17 mouse cellular contexts compared by ENCODE assay signal in the genomic region with DNA sequence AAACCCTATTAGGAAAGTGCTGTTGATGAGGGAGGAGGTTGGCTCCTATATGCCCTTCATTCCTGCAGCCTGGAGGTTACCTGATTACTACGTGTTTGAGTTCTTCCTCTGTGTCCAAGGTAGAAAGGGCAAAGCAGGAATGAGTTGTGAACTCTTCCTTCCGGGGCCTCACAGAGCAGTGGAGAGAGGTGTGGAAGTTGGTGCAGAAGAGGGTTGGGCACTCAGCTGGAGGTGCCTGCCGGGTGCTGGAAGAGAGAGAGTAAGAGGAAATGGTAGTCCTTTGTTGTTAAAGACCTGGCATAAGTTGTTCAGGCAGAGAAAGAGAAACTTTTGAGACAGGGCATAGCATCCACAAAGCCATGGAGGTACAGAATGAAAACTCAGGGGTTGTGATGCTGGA. TPM values are rescaled to one million over a fixed set of nuclear protein-coding genes. Genes with fewer than 3 reads are reported as not detected.
DNase-seq lines count a peak whose midpoint lies in the region; ATAC-seq and TF ChIP-seq lines count a peak whose summit lies in the region.
"Had no signal": no experiment of that assay in that cellular context is flagged by ENCODE, and none has a peak within 500 bp of the region (broad histone marks: within the 10 kb centered on the region; RNA-seq: fewer than 3 reads in every experiment).

No protein-coding gene starts in this region.

- H3K9ac ChIP-seq in hindbrain, embryonic 13.5 days, result no peak overlapping the region; the same call in 1 of the 2 replicates
- no peak overlapping the region for H3K9ac ChIP-seq in hindbrain, embryonic 11.5 days (ENCODE audit: low read depth, low read length)
- no peak overlapping the region for H3K9ac ChIP-seq in lung, embryonic 15.5 days
- H3K9ac ChIP-seq in intestine, postnatal 0 days (ENCODE audit: low read depth, low read length), result no peak overlapping the region
- no peak overlapping the region for H3K9ac ChIP-seq in stomach, postnatal 0 days (ENCODE audit: low read length)
- H3K9ac ChIP-seq: embryonic facial prominence, embryonic 13.5 days; liver, embryonic 13.5 days had no signal

- H3K27me3 ChIP-seq in hindbrain, embryonic 13.5 days, result peaks cover 1% of the 10 kb centered on the region; the same call in 1 of the 2 replicates
- no peaks in the 10 kb centered on the region for H3K27me3 ChIP-seq in hindbrain, embryonic 11.5 days (ENCODE audit: control insufficient read depth, insufficient read depth, low read length)
- H3K27me3 ChIP-seq in lung, embryonic 15.5 days, result no peaks in the 10 kb centered on the region
- no peaks in the 10 kb centered on the region for H3K27me3 ChIP-seq in intestine, postnatal 0 days (replicated peaks; ENCODE audit: control insufficient read depth, insufficient read depth, low read length)
- H3K27me3 ChIP-seq in stomach, postnatal 0 days (ENCODE audit: control insufficient read depth, insufficient read depth, low read length), result no peaks in the 10 kb centered on the region
- H3K27me3 ChIP-seq: embryonic facial prominence, embryonic 13.5 days; liver, embryonic 13.5 days had no signal

- no peak for DNase-seq in hindbrain, embryonic 11.5 days (ENCODE audit: low spot score)
- DNase-seq in lung, postnatal 36 days, result no peak
- DNase-seq in stomach, postnatal 0 days (ENCODE audit: low spot score), result peak; percentile 54
- DNase-seq in right cerebral cortex, postnatal 36 days (ENCODE audit: low spot score in 2 of 2), result no peak
- DNase-seq: adrenal gland, postnatal 10 days; cerebellum, adult 9-10 months; kidney, adult 9 months; liver, embryonic 13.5 days; midbrain, embryonic 14.5 days; thymus, postnatal 25 days had no signal

- ATAC-seq in hindbrain, embryonic 13.5 days (ENCODE audit: low FRiP score), result no peak
- ATAC-seq in hindbrain, embryonic 11.5 days (ENCODE audit: low FRiP score), result no peak
- no peak for ATAC-seq in lung, embryonic 15.5 days (ENCODE audit: borderline replicate concordance, extremely low read depth, low FRiP score, low TSS enrichment)
- ATAC-seq in intestine, postnatal 0 days, result no peak
- peak; percentile 76 for ATAC-seq in stomach, postnatal 0 days (ENCODE audit: low FRiP score, low TSS enrichment)

- H3K4me1 ChIP-seq in hindbrain, embryonic 13.5 days (replicated peaks), result no peaks in the 10 kb centered on the region
- H3K4me1 ChIP-seq in hindbrain, embryonic 11.5 days (replicated peaks; ENCODE audit: control insufficient read depth, insufficient read depth, low read length), result no peaks in the 10 kb centered on the region
- peaks cover 15% of the 10 kb centered on the region for H3K4me1 ChIP-seq in lung, embryonic 15.5 days
- H3K4me1 ChIP-seq in intestine, postnatal 0 days (replicated peaks; ENCODE audit: control insufficient read depth, insufficient read depth, low read length), result no peaks in the 10 kb centered on the region; the same call in 1 of the 2 replicates
- H3K4me1 ChIP-seq in stomach, postnatal 0 days (replicated peaks; ENCODE audit: control insufficient read depth, insufficient read depth), result no peaks in the 10 kb centered on the region
- H3K4me1 ChIP-seq: embryonic facial prominence, embryonic 13.5 days; forebrain, embryonic 10.5 days; liver, embryonic 13.5 days had no signal

- WGBS in hindbrain, embryonic 13.5 days, result 91% methylated on average over 3 of the region's 3 CpGs
- 87% methylated on average over 3 of the region's 3 CpGs for WGBS in hindbrain, embryonic 11.5 days
- 59% methylated on average over 3 of the region's 3 CpGs for WGBS in lung, embryonic 15.5 days
- 46% methylated on average over 3 of the region's 3 CpGs for WGBS in intestine, postnatal 0 days
- WGBS in stomach, postnatal 0 days, result 55% methylated on average over 3 of the region's 3 CpGs

- no peak overlapping the region for H3K4me2 ChIP-seq in hindbrain, embryonic 13.5 days
- no peak overlapping the region for H3K4me2 ChIP-seq in hindbrain, embryonic 11.5 days (replicated peaks; ENCODE audit: low read depth, low read length)
- H3K4me2 ChIP-seq in lung, embryonic 15.5 days, result no peak overlapping the region
- no peak overlapping the region for H3K4me2 ChIP-seq in intestine, postnatal 0 days (replicated peaks; ENCODE audit: low read depth)
- H3K4me2 ChIP-seq in stomach, postnatal 0 days (replicated peaks; ENCODE audit: low read depth), result no peak overlapping the region
- H3K4me2 ChIP-seq: embryonic facial prominence, embryonic 13.5 days; liver, embryonic 13.5 days had no signal

- no peak overlapping the region for H3K4me3 ChIP-seq in hindbrain, embryonic 13.5 days
- no peak overlapping the region for H3K4me3 ChIP-seq in hindbrain, embryonic 11.5 days (ENCODE audit: low read depth, low read length)
- H3K4me3 ChIP-seq in lung, embryonic 15.5 days, result no peak overlapping the region
- H3K4me3 ChIP-seq in intestine, postnatal 0 days (ENCODE audit: low read depth, low read length), result no peak overlapping the region
- H3K4me3 ChIP-seq in stomach, postnatal 0 days (ENCODE audit: low read depth, low read length), result no peak overlapping the region
- H3K4me3 ChIP-seq: embryonic facial prominence, embryonic 13.5 days; forebrain, embryonic 10.5 days; liver, embryonic 13.5 days had no signal

- H3K27ac ChIP-seq in hindbrain, embryonic 13.5 days, result peak overlapping the region; percentile 30; the same call in 1 of the 2 replicates
- no peak overlapping the region for H3K27ac ChIP-seq in hindbrain, embryonic 11.5 days (ENCODE audit: low read depth, low read length)
- peak overlapping the region; percentile 15 for H3K27ac ChIP-seq in lung, embryonic 15.5 days
- H3K27ac ChIP-seq in intestine, postnatal 0 days (ENCODE audit: low read depth, low read length), result peak overlapping the region; percentile 46; the same call in 1 of the 2 replicates
- H3K27ac ChIP-seq in stomach, postnatal 0 days (replicated peaks), result peak overlapping the region; percentile 37
- H3K27ac ChIP-seq: embryonic facial prominence, embryonic 13.5 days; forebrain, embryonic 10.5 days; liver, embryonic 13.5 days had no signal

- TF ChIP-seq EP300 in stomach, postnatal 0 days (optimal IDR thresholded peaks at IDR 0.05), result no peak

- TF ChIP-seq CTCF in intestine, postnatal 0 days (IDR thresholded peaks at IDR 0.05; ENCODE audit: low read depth), result no peak
- TF ChIP-seq CTCF in stomach, postnatal 0 days (IDR thresholded peaks at IDR 0.05; ENCODE audit: low read depth), result no peak

- H3K9me3 ChIP-seq in hindbrain, embryonic 13.5 days, result no peaks in the 10 kb centered on the region
- no peaks in the 10 kb centered on the region for H3K9me3 ChIP-seq in hindbrain, embryonic 11.5 days (ENCODE audit: control insufficient read depth, low read length)
- no peaks in the 10 kb centered on the region for H3K9me3 ChIP-seq in lung, embryonic 15.5 days
- H3K9me3 ChIP-seq in intestine, postnatal 0 days (ENCODE audit: control insufficient read depth), result no peaks in the 10 kb centered on the region
- H3K9me3 ChIP-seq in stomach, postnatal 0 days (ENCODE audit: control insufficient read depth, low read length), result no peaks in the 10 kb centered on the region
- H3K9me3 ChIP-seq: liver, embryonic 13.5 days had no signal

- H3K36me3 ChIP-seq in hindbrain, embryonic 13.5 days, result peaks cover 75% of the 10 kb centered on the region
- 0 out of 2 replicates have a peak, but pooled peaks cover 3% of the 10 kb centered on the region for H3K36me3 ChIP-seq in hindbrain, embryonic 11.5 days (ENCODE audit: control insufficient read depth, insufficient read depth, low read length)
- H3K36me3 ChIP-seq in lung, embryonic 15.5 days, result peaks cover 44% of the 10 kb centered on the region
- H3K36me3 ChIP-seq in intestine, postnatal 0 days (ENCODE audit: control insufficient read depth, insufficient read depth), result peaks cover 59% of the 10 kb centered on the region
- H3K36me3 ChIP-seq in stomach, postnatal 0 days (ENCODE audit: control insufficient read depth, insufficient read depth, low read length), result peaks cover 19% of the 10 kb centered on the region

RNA-seq across cellular contexts. Expression of gene Tmem54, which starts 23.4 kb away (rescaled TPM):
- polyA plus RNA-seq in hindbrain, embryonic 13.5 days (2015; fragmentation: Nextera tagmentation; extraction: Ambion mirVana), result not detected in 2 replicates
- 0.96 and 1.4 TPM in 2 replicates for polyA plus RNA-seq in hindbrain, embryonic 11.5 days (2014; fragmentation: Nextera tagmentation; extraction: Ambion mirVana)
- polyA plus RNA-seq in lung, embryonic 15.5 days (2015; fragmentation: Nextera tagmentation; extraction: Ambion mirVana), result 16.7 and 18.8 TPM in 2 replicates
- polyA plus RNA-seq in intestine, postnatal 0 days (2015; fragmentation: Nextera tagmentation; extraction: Ambion mirVana), result 363 and 366 TPM in 2 replicates
- 106 and 115 TPM in 2 replicates for polyA plus RNA-seq in stomach, postnatal 0 days (2015; fragmentation: Nextera tagmentation; extraction: Ambion mirVana)
- polyA plus RNA-seq: cortical plate, adult 2 months; midbrain, embryonic 14.5 days had no signal

RNA-seq across cellular contexts. Expression of gene Rnf19b, which starts 23.9 kb away (rescaled TPM):
- polyA plus RNA-seq in hindbrain, embryonic 13.5 days (2015; fragmentation: Nextera tagmentation; extraction: Ambion mirVana), result 25.1 and 25.3 TPM in 2 replicates
- polyA plus RNA-seq in hindbrain, embryonic 11.5 days (2014; fragmentation: Nextera tagmentation; extraction: Ambion mirVana), result 10.7 and 11.1 TPM in 2 replicates
- 7.3 and 7.6 TPM in 2 replicates for polyA plus RNA-seq in lung, embryonic 15.5 days (2015; fragmentation: Nextera tagmentation; extraction: Ambion mirVana)
- 11.0 and 12.2 TPM in 2 replicates for polyA plus RNA-seq in intestine, postnatal 0 days (2015; fragmentation: Nextera tagmentation; extraction: Ambion mirVana)
- 7.0 and 7.6 TPM in 2 replicates for polyA plus RNA-seq in stomach, postnatal 0 days (2015; fragmentation: Nextera tagmentation; extraction: Ambion mirVana)

RNA-seq across cellular contexts. Expression of gene Hpca, which starts 39.9 kb away (rescaled TPM):
- polyA plus RNA-seq in hindbrain, embryonic 13.5 days (2015; fragmentation: Nextera tagmentation; extraction: Ambion mirVana), result 36.3 and 39.7 TPM in 2 replicates
- 2.3 and 2.6 TPM in 2 replicates for polyA plus RNA-seq in hindbrain, embryonic 11.5 days (2014; fragmentation: Nextera tagmentation; extraction: Ambion mirVana)
- 2.3 and 2.6 TPM in 2 replicates for polyA plus RNA-seq in lung, embryonic 15.5 days (2015; fragmentation: Nextera tagmentation; extraction: Ambion mirVana)
- polyA plus RNA-seq in intestine, postnatal 0 days (2015; fragmentation: Nextera tagmentation; extraction: Ambion mirVana), result 3.9 and 4.6 TPM in 2 replicates
- polyA plus RNA-seq in stomach, postnatal 0 days (2015; fragmentation: Nextera tagmentation; extraction: Ambion mirVana), result 0.91 and 0.99 TPM in 2 replicates
- polyA plus RNA-seq: spleen, adult 2 months had no signal

RNA-seq across cellular contexts. Expression of gene Fndc5, which starts 54.9 kb away (rescaled TPM):
- 5.4 and 6.5 TPM in 2 replicates for polyA plus RNA-seq in hindbrain, embryonic 13.5 days (2015; fragmentation: Nextera tagmentation; extraction: Ambion mirVana)
- 2.5 and 3.2 TPM in 2 replicates for polyA plus RNA-seq in hindbrain, embryonic 11.5 days (2014; fragmentation: Nextera tagmentation; extraction: Ambion mirVana)
- 2.7 and 3.7 TPM in 2 replicates for polyA plus RNA-seq in lung, embryonic 15.5 days (2015; fragmentation: Nextera tagmentation; extraction: Ambion mirVana)
- polyA plus RNA-seq in intestine, postnatal 0 days (2015; fragmentation: Nextera tagmentation; extraction: Ambion mirVana), result 14.5 and 15.4 TPM in 2 replicates
- polyA plus RNA-seq in stomach, postnatal 0 days (2015; fragmentation: Nextera tagmentation; extraction: Ambion mirVana), result 2.0 and 2.4 TPM in 2 replicates
